Mouse (Mus musculus) thymus, postnatal 25 days (tissue): Measurements from ENCODE around the gene Duoxa2.

Source experiments
- DNase-seq: peaks from one replicate; pipeline ENCODE4 v3.0.0; 2022

Gene Duoxa2

DNA sequence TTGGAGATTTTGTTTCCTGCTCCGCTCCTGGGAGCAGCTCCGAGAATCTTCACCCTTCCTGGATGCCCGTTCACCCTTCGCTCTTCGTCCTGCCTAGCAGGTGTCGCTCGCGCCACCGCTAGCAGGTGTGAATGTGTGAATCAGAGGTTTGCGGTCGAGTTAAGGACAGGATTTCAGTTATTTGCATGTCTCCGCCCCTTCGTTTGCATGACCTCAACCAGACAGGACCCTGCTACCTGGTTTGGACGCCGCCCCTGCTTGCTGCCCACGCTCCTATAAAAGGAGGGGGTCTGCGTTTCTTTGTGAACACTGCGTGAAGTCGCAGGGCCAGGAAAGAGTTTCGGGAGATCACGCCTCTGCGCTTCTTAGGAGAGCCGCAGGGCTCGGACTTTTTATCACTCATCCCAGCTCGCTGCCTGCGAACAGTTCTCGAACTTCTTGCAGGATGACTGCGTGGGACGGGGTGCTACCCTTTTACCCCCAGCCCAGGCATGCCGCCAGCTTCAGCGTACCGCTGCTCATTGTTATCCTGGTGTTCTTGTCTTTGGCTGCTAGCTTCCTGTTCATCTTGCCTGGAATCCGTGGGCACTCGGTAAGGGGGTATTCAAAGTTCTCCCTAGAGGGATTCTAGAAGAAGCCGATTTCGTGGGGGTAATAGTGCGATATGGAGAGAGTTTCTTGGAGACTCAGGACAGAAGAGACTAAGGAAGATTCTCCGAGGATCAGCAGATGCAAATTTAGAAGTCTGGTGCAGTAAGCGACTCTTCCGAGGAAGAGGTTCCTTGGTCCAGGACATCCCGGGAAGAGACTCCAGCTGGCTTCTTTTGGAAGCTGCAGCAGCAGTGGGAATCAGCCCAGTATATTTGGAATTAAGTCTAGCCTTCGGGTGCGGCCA is at the start of gene Duoxa2:
Gene Duoxa2 (plus strand): TSS at position 305 of the 895 bp plus-strand sequence.
- DNase-seq = peak; percentile 50

GRCm38 (mm10) chr2:122255997-122256396 is 42.7 kb upstream of the Duoxa2 start:
- DNase-seq = no peak

DNA sequence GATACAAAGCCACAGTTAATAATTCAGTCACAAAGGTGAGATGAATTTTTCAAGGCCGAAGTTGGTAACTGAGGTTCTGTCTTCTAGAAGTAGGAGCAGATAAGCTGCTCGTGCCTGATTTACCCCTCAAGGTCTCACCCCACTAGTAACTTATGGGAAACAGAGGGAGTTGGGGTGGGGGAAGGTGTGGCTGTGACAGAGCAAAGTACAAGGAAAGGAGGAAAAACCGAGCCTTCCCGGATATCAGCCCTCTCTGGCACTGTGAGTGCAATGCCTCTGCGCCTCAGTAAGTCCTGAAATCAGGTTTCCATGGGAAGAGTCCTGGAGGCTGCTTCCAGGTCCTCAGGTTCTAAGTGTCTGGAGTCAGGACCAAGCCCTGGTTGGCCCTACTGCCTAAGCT is 38.0 kb upstream of the Duoxa2 start:
- no peak for DNase-seq

GRCm38 (mm10) chr2:122264690-122265089 is 34.0 kb upstream of the Duoxa2 start:
- no peak for DNase-seq

- no peak for DNase-seq
Measured at GRCm38 (mm10) chr2:122266407-122267193, 32.1 kb upstream of the Duoxa2 start.

DNA sequence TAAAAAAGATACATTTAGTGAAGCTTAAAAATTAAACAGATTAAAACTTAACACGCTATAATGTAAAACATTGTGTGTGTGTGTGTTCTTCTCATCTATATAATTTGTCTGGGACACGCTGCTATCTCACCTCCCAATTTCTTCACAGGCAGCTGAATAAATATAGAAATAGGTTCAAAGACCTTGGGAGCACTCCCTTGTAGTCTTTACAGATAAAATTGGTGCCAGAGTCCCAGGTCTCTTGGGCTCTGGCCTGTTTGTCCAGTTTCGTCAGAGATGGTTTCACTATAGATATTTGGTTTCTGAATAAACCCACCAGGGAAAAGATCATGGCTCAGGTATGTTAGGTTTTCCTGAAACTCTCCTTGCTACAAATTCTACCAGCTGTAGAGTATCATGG is 19.9 kb upstream of the Duoxa2 start:
- DNase-seq = no peak

DNA sequence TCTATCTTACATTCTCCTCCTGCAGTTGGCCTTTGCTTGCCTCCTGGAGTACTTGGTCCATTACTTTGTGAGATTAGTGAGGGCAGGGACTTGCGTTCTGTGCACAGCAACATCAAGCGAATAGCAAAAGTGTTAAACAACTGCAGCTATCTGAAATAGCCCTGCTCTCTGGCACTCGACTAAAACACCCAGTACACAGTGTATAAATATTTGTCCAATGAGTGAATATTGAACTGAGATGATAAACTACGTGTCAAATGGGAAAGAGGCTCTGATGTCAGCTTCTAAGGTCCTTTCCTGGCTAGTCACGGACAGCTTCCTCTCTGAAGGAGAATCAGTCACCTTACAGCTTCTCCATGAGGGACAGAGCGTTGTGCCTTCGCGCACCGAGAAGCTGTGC is 14.6 kb upstream of the Duoxa2 start:
- DNase-seq = no peak

DNA sequence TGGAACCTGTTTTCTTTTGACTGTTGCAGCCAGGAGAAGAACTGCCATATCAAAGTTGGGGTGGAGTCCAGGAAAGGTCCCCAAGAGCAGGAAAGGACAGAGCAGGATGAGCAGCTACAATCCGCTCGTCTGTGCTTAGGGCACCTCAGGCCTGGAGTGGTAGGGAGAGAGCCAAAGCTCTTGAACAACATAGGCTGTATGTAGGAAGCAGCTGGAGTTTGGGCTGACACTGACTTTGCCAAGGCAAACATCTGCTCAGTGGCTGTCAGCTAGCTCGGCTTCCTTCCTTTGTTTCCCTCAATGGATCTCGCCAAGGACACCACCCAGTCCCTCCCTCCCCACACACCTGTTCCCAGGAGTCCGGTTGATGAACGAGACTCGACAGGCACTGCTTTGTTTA is 12.6 kb upstream of the Duoxa2 start:
- no peak for DNase-seq

- DNase-seq = no peak
Measured at GRCm38 (mm10) chr2:122294916-122295315, 3.8 kb upstream of the Duoxa2 start.

- no peak for DNase-seq
Measured at GRCm38 (mm10) chr2:122297271-122298095, 1.2 kb upstream of the Duoxa2 start.

DNA sequence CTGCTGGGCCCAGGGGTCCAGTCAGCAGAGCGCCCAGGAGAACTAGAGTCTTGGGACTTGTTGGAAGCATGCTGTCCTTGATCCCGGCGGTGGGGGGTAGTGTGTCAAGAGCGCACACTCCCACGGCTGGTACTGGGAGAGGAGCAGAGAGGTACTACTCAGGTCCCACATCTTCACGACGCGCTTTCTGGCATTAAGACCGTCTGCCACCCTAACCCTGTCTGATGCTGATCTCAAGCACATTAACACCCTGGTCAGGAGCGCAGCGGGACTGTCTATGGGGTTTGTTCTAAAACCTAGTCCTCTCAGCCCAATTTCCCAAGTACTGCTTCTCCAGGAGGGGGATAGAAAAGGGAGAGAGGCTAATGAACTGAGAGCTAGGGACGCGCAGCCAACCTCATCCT is 602 bp upstream of the Duoxa2 start, which contains the start of gene Duox2:
Gene Duox2 (minus strand): TSS at position 354 of the 404 bp plus-strand sequence.
- no peak for DNase-seq

- no peak for DNase-seq
Measured at GRCm38 (mm10) chr2:122299911-122300655, 1.4 kb downstream of the Duoxa2 start.

DNA sequence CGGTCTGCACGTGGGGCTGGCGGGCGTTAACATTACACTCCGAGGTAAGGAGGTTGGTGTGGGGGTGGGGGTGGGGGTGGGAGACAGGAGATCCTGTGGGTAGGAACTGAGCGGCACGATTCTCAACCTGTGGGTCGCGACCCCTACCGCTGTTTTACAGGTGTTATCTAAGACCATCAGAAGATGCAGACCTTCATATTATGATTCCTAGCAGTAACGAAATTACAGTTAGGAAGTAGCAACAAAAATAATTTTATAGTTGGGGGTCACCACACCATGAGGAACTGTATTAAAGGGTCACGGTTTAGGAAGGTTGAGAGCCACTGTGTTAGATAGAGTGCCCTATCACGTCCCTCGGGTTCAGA is 1.9 kb downstream of the Duoxa2 start:
- DNase-seq = no peak

DNA sequence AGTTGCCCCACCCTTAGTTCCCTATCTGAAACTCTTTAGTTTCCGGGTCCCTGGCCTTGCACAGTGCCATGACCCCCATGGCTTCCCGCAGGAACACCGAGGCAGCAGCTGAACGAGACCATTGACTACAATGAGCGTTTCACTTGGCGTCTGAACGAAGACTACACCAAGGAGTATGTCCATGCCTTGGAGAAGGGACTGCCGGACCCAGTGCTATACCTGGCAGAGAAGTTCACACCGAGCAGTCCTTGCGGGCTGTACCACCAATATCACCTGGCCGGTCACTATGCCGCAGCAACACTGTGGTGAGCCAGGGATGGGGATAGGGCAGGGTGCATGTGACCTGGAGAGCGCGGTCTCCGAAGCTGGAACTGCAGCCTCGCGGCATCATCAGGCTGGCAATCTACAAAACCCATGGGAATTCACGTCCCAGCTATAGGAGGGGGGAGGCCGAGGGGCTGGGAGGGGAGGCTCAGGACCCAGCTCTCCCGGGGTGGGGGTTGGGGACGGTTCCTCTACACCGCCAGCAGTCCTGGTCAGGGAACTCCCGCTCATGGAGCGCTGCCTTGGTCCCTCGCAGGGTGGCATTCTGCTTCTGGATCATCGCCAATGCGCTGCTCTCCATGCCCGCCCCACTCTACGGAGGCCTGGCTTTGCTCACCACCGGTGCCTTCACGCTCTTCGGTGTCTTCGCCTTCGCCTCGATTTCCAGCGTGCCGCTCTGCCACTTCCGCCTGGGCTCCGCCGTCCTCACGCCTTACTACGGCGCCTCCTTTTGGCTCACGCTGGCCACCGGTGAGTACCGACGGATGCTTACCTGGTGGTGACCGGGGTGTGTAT is 2.6 kb downstream of the Duoxa2 start:
- DNase-seq = peak; percentile 51

DNA sequence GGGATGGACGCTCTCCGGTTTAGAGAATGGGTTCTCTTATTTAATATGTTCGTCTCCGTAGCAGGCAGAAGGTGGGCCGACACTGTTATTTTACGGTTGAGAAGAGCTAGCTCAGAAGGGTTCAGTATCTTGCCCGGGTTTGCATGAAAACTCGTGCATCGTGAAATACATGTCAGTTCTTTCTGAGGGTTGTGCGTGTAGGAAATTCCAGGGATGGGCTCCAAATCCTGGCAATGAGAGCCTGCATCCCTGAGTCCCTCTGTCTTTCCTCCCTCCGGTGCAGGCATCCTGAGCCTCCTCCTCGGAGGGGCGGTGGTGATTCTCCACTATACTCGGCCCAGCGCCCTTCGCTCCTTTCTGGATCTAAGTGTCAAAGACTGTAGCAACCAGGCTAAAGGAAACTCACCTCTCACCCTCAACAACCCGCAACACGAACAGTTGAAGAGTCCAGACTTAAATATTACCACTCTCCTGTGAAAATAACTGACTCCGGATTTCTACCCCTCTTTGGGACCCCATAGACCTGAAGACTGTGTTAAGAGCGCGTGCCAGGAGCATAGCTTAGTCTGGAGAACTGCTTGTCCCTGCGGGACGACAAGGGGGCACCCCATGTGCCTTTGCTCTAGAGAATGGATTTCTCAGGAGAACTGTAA is 3.3 kb downstream of the Duoxa2 start:
- DNase-seq = no peak

DNA sequence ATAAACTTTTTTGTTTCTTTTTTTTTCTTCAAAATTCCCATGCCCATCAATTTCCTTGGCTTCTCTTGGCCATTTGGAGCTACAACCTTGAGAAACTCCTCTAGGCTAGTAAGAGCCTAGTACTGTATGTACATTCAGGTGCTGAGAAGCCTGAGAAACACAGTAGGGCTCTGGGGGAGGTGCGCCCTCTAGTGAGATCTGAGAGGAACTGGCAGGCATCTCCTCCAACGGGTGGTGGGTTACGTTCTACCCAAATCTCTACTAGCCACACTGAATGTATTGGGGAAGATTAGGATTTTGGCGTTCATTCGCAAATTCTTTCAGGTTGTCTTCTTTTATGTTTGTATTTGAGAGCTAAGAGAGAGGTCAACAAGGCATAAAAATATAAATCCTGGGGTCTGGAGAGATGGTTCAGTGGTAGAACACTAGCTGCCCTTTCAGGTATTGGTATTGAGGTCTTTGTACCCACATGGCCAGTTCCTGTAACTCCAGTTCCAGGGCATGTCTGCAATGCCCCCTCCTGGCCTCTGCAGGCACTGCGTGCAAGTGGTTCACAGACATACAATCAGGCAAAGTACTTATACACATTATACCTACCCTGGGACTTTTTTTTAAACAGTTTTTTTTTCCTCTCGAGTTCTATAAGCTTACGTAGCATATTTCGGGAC is 4.0 kb downstream of the Duoxa2 start:
- DNase-seq = peak; percentile 79

DNA sequence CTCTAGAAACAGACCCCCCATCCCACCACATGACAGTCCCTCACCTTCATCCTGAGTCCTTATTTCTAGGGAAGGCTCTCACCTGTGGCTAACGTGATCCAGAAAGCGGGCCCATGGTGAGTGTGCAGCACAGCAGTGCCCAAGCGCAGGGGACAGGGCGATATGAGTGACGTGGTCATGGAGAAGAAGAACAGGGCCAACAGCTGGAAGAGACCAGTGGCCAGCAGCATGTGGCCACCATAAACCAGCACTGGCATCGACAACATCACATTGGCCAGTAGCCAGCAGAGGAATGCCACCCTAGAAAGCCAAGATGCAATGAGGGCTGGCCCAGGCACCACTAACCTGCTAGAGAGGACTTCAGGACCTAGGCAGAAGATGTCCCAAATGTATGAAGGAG is 5.8 kb downstream of the Duoxa2 start:
- DNase-seq = no peak

- no peak for DNase-seq
Measured at GRCm38 (mm10) chr2:122305097-122305892, 6.6 kb downstream of the Duoxa2 start.

DNA sequence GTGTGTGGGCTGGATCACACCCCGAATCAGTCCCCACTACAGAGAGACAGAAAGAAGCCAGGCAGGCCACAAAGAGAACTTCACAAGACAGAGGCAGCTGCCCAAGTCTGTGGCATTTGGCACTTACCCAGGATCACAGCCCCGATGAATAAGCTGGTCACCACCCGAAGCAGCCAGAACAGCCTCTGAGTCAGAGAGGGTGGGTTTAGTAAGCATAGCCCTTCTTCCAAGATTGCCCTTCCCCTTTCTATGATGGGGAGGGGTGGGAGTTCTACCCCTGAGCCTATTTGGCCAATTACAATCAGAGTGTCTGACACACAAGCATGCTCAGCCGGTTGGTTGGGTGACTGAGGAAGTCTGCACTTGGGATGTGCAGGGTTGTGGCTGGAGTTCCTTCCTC is 7.5 kb downstream of the Duoxa2 start:
- DNase-seq = no peak
